Comparison of ENCODE assay signal across 23 mouse cellular contexts in the genomic region with DNA sequence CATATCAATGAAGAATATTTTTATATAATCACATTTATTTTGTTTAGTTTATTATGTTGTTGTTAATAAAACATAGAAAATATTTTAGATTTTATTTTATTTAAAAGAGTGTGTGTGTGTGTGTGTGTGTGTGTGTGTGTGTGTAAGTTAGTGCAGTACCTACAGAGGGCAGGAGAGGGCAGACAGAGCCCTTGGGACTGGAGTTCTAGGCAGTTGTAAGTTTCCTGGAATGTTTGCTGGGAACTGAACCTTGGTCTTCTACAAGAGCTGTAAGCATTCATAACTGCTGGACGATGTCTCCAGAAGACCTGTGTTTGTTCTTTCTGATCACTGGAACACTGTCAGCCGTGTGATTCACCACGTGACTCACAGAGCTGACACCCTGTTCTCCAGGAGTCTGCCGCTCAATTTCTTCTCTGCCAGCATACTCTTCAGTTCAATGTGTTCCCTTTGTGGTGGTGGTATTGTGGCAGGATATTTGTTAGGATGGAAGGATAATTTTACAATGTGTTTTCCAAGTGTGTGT. TPM values are rescaled to one million over a fixed set of nuclear protein-coding genes. Genes with fewer than 3 reads are reported as not detected.
DNase-seq lines count a peak whose midpoint lies in the region; ATAC-seq and TF ChIP-seq lines count a peak whose summit lies in the region.
"Had no signal": no experiment of that assay in that cellular context is flagged by ENCODE, and none has a peak within 500 bp of the region (broad histone marks: within the 10 kb centered on the region; RNA-seq: fewer than 3 reads in every experiment).

No protein-coding gene starts in this region.

- no peak overlapping the region for H3K4me3 ChIP-seq in liver, postnatal 0 days (ENCODE audit: low read depth, low read length)
- H3K4me3 ChIP-seq in liver, embryonic 12.5 days, result no peak overlapping the region
- no peak overlapping the region for H3K4me3 ChIP-seq in stomach, postnatal 0 days (ENCODE audit: low read depth, low read length)
- no peak overlapping the region for H3K4me3 ChIP-seq in kidney, adult 2 months (ENCODE audit: insufficient read depth, low read depth, low read length)
- no peak overlapping the region for H3K4me3 ChIP-seq in forebrain, postnatal 0 days (ENCODE audit: low read depth, low read length)
- H3K4me3 ChIP-seq: embryonic facial prominence, embryonic 10.5 days; heart, embryonic 10.5 days; heart, embryonic 15.5 days; hindbrain, embryonic 13.5 days had no signal

- no peak overlapping the region for H3K4me2 ChIP-seq in liver, postnatal 0 days (ENCODE audit: low read depth, low read length)
- H3K4me2 ChIP-seq in liver, embryonic 12.5 days, result no peak overlapping the region
- H3K4me2 ChIP-seq in stomach, postnatal 0 days (replicated peaks; ENCODE audit: low read depth), result no peak overlapping the region
- H3K4me2 ChIP-seq in forebrain, postnatal 0 days (ENCODE audit: low read depth), result no peak overlapping the region
- H3K4me2 ChIP-seq: heart, embryonic 15.5 days; hindbrain, embryonic 13.5 days had no signal

- peaks cover 24% of the 10 kb centered on the region for H3K4me1 ChIP-seq in liver, postnatal 0 days (ENCODE audit: insufficient read depth)
- H3K4me1 ChIP-seq in liver, embryonic 12.5 days, result peaks cover 11% of the 10 kb centered on the region
- H3K4me1 ChIP-seq in stomach, postnatal 0 days (replicated peaks; ENCODE audit: control insufficient read depth, insufficient read depth), result peaks cover 4% of the 10 kb centered on the region; the same call in 1 of the 2 replicates
- H3K4me1 ChIP-seq in kidney, adult 2 months (ENCODE audit: control insufficient read depth, insufficient read depth, low read length), result peaks cover under 1% of the 10 kb centered on the region; the same call in 1 of the 2 replicates
- peaks cover 4% of the 10 kb centered on the region; the same call in 1 of the 2 replicates for H3K4me1 ChIP-seq in forebrain, postnatal 0 days (ENCODE audit: insufficient read depth)

- H3K27me3 ChIP-seq in liver, postnatal 0 days (ENCODE audit: insufficient read depth, low read length), result no peaks in the 10 kb centered on the region
- H3K27me3 ChIP-seq in liver, embryonic 12.5 days (replicated peaks), result no peaks in the 10 kb centered on the region
- no peaks in the 10 kb centered on the region for H3K27me3 ChIP-seq in stomach, postnatal 0 days (ENCODE audit: control insufficient read depth, insufficient read depth, low read length)
- no peaks in the 10 kb centered on the region for H3K27me3 ChIP-seq in kidney, adult 2 months (replicated peaks; ENCODE audit: control insufficient read depth, insufficient read depth, low read length)
- H3K27me3 ChIP-seq in forebrain, postnatal 0 days (ENCODE audit: insufficient read depth, low read length), result no peaks in the 10 kb centered on the region
- H3K27me3 ChIP-seq: heart, embryonic 15.5 days; hindbrain, embryonic 13.5 days; Patski had no signal

- WGBS in liver, postnatal 0 days (ENCODE audit: insufficient replicate concordance), result 92% methylated on average over 4 of the region's 4 CpGs
- 90% methylated on average over 4 of the region's 4 CpGs for WGBS in liver, embryonic 12.5 days (ENCODE audit: insufficient replicate concordance)
- 63% methylated on average over 4 of the region's 4 CpGs for WGBS in stomach, postnatal 0 days
- 92% methylated on average over 4 of the region's 4 CpGs for WGBS in kidney, adult 2 months
- 94% methylated on average over 4 of the region's 4 CpGs for WGBS in forebrain, postnatal 0 days

- H3K9me3 ChIP-seq in liver, postnatal 0 days (ENCODE audit: low read length), result no peaks in the 10 kb centered on the region
- H3K9me3 ChIP-seq in liver, embryonic 12.5 days (replicated peaks), result no peaks in the 10 kb centered on the region
- H3K9me3 ChIP-seq in stomach, postnatal 0 days (ENCODE audit: control insufficient read depth, low read length), result no peaks in the 10 kb centered on the region
- H3K9me3 ChIP-seq in forebrain, postnatal 0 days (ENCODE audit: low read length), result no peaks in the 10 kb centered on the region
- H3K9me3 ChIP-seq: embryonic facial prominence, embryonic 10.5 days; heart, embryonic 15.5 days; hindbrain, embryonic 13.5 days had no signal

- TF ChIP-seq POLR2A in kidney, adult 2 months (IDR thresholded peaks at IDR 0.05; ENCODE audit: low read depth, low read length), result no peak

- H3K36me3 ChIP-seq in liver, postnatal 0 days (replicated peaks; ENCODE audit: insufficient read depth, low read length), result no peaks in the 10 kb centered on the region
- no peaks in the 10 kb centered on the region for H3K36me3 ChIP-seq in liver, embryonic 12.5 days
- no peaks in the 10 kb centered on the region for H3K36me3 ChIP-seq in stomach, postnatal 0 days (ENCODE audit: control insufficient read depth, insufficient read depth, low read length)
- H3K36me3 ChIP-seq in kidney, adult 2 months (ENCODE audit: control insufficient read depth, insufficient read depth, low read length), result no peaks in the 10 kb centered on the region
- H3K36me3 ChIP-seq in forebrain, postnatal 0 days (ENCODE audit: insufficient read depth), result no peaks in the 10 kb centered on the region
- H3K36me3 ChIP-seq: embryonic facial prominence, embryonic 10.5 days; heart, embryonic 10.5 days; heart, embryonic 15.5 days; hindbrain, embryonic 13.5 days had no signal

- no peak for ATAC-seq in liver, postnatal 0 days
- ATAC-seq in liver, embryonic 12.5 days, result no peak
- no peak for ATAC-seq in stomach, postnatal 0 days (ENCODE audit: low FRiP score, low TSS enrichment)
- no peak for ATAC-seq in forebrain, postnatal 0 days
- ATAC-seq: CD4-positive, CD25-positive, alpha-beta regulatory T cell, adult 4 months; forebrain, embryonic 14.5 days; intestine, embryonic 16.5 days; Patski had no signal

- TF ChIP-seq EP300 in liver, postnatal 0 days (IDR thresholded peaks at IDR 0.05; ENCODE audit: low read depth), result no peak
- TF ChIP-seq EP300 in stomach, postnatal 0 days (optimal IDR thresholded peaks at IDR 0.05), result no peak

- H3K27ac ChIP-seq in liver, postnatal 0 days (ENCODE audit: low read depth), result no peak overlapping the region
- H3K27ac ChIP-seq in liver, embryonic 12.5 days, result no peak overlapping the region
- H3K27ac ChIP-seq in stomach, postnatal 0 days (replicated peaks), result no peak overlapping the region
- no peak overlapping the region for H3K27ac ChIP-seq in kidney, adult 2 months (ENCODE audit: insufficient read depth, low read depth, low read length)
- H3K27ac ChIP-seq in forebrain, postnatal 0 days (ENCODE audit: low read depth, low read length), result no peak overlapping the region
- H3K27ac ChIP-seq: embryonic facial prominence, embryonic 10.5 days; heart, embryonic 10.5 days; heart, embryonic 15.5 days; hindbrain, embryonic 13.5 days had no signal

- TF ChIP-seq CTCF in liver, postnatal 0 days (IDR thresholded peaks at IDR 0.05; ENCODE audit: low read depth), result 0 out of 2 replicates have a peak, but pooled peaks have one; percentile 9
- peak; percentile 33; the same call in 1 of the 2 replicates for TF ChIP-seq CTCF in stomach, postnatal 0 days (IDR thresholded peaks at IDR 0.05; ENCODE audit: low read depth)
- no peak for TF ChIP-seq CTCF in kidney, adult 2 months (conservative IDR thresholded peaks at IDR 0.05; ENCODE audit: insufficient read depth, insufficient read length, low read depth, low read length)
- no peak for TF ChIP-seq CTCF in forebrain, postnatal 0 days (IDR thresholded peaks at IDR 0.05; ENCODE audit: low read depth)

- peak; percentile 33 for DNase-seq in adrenal gland, adult 2 months
- no peak for DNase-seq in adrenal gland, postnatal 14 days
- no peak for DNase-seq in liver, postnatal 0 days
- DNase-seq in ZHBTc4 (ENCODE audit: low read depth, low spot score), result peak; percentile 54
- no peak for DNase-seq in stomach, postnatal 0 days (ENCODE audit: low spot score)
- no peak for DNase-seq in kidney, adult 2 months
- DNase-seq in forebrain, postnatal 0 days, result no peak
- DNase-seq: cerebellum, adult 18-20 months; cerebellum, adult 9-11 months; cerebellum, postnatal 36 days; gastrocnemius, postnatal 36 days; heart, adult 18-20 months; heart, postnatal 14 days; kidney, adult 9 months had no signal

- no peak overlapping the region for H3K9ac ChIP-seq in liver, postnatal 0 days (replicated peaks)
- no peak overlapping the region for H3K9ac ChIP-seq in liver, embryonic 12.5 days
- no peak overlapping the region for H3K9ac ChIP-seq in stomach, postnatal 0 days (ENCODE audit: low read length)
- H3K9ac ChIP-seq in forebrain, postnatal 0 days, result no peak overlapping the region
- H3K9ac ChIP-seq: heart, embryonic 15.5 days; hindbrain, embryonic 13.5 days had no signal

RNA-seq across cellular contexts. Expression of a gene that starts 32.4 kb away (rescaled TPM):
- 10 to 100 TPM; 89.4 to 92.0 TPM for total RNA-seq in adrenal gland, adult 2 months (2021)
- polyA plus RNA-seq in adrenal gland, adult 2 months (2012; rRNA removed), result 111 and 120 TPM in 2 replicates
- 97.2 and 105 TPM in 2 replicates for total RNA-seq in adrenal gland, postnatal 14 days (2021)
- 5.0 and 6.2 TPM in 2 replicates for polyA plus RNA-seq in liver, postnatal 0 days (2015; fragmentation: Nextera tagmentation; extraction: Ambion mirVana)
- polyA plus RNA-seq in liver, embryonic 12.5 days (2016; fragmentation: Nextera tagmentation; extraction: Ambion mirVana), result 5.5 and 5.6 TPM in 2 replicates
- 10.1 and 10.2 TPM in 2 replicates for polyA plus RNA-seq in stomach, postnatal 0 days (2015; fragmentation: Nextera tagmentation; extraction: Ambion mirVana)
- 40.6 and 46.6 TPM in 2 replicates for polyA plus RNA-seq in kidney, adult 2 months (2012; rRNA removed)
- total RNA-seq in forebrain, postnatal 0 days (2014; rRNA removed), result 62.3 and 88.6 TPM in 2 replicates
- 6.8 and 8.4 TPM in 2 replicates for polyA plus RNA-seq in forebrain, postnatal 0 days (2015; fragmentation: Nextera tagmentation; extraction: Ambion mirVana)

Comparison
In these comparisons a context has a peak if more than half of its experiments do, and no peak if none do; other contexts are left out.
1. DNase-seq: peak in adrenal gland, adult 2 months (single experiment) and ZHBTc4 (single experiment); none in adrenal gland, postnatal 14 days (single experiment), liver, postnatal 0 days (single experiment), stomach, postnatal 0 days (single experiment), kidney, adult 2 months (single experiment) and forebrain, postnatal 0 days (single experiment).
2. CTCF ChIP-seq: peak in liver, postnatal 0 days (single experiment) and stomach, postnatal 0 days (single experiment); none in kidney, adult 2 months (single experiment) and forebrain, postnatal 0 days (single experiment).